Mouse (Mus musculus) embryo, embryonic 10.5 days (tissue): Measurements from ENCODE around the gene Apol7a.
"Not testable (repeated sequence)": the region's sequence is repeated elsewhere in the genome, so short reads cannot be mapped to it uniquely, and the experiment has no call there.

Experiments used
- DNase-seq: peaks from one replicate; pipeline ENCODE4 v3.0.0-alpha.2; 2015; ENCODE audit warnings: low spot score

Gene Apol7a

GRCm38 (mm10) chr15:77399027-77399426, at the start of gene Apol7a:
Gene Apol7a (minus strand): TSS chr15:77399110.
- DNase-seq = peak; percentile 67

- DNase-seq = not testable (repeated sequence)
These were observed 48.5 kb upstream of the Apol7a start, which contains the start of gene Apol7b for GRCm38 (mm10) chr15:77447392-77447791. Gene Apol7b (minus strand): TSS chr15:77447492.

- not testable (repeated sequence) for DNase-seq
These were observed 46.8 kb upstream of the Apol7a start for GRCm38 (mm10) chr15:77445668-77446067.

- DNase-seq = not testable (repeated sequence)
These were observed 45.8 kb upstream of the Apol7a start for GRCm38 (mm10) chr15:77444746-77445145.

- DNase-seq = not testable (repeated sequence)
These were observed 30.0 kb upstream of the Apol7a start for GRCm38 (mm10) chr15:77428690-77429448.

- DNase-seq = not testable (repeated sequence)
These were observed 24.0 kb upstream of the Apol7a start for GRCm38 (mm10) chr15:77422925-77423324.

- not testable (repeated sequence) for DNase-seq
These were observed 20.7 kb upstream of the Apol7a start for GRCm38 (mm10) chr15:77419657-77420056.

GRCm38 (mm10) chr15:77416655-77417333, 17.9 kb upstream of the Apol7a start:
- not testable (repeated sequence) for DNase-seq

GRCm38 (mm10) chr15:77415653-77416052, 16.7 kb upstream of the Apol7a start:
- DNase-seq = not testable (repeated sequence)

GRCm38 (mm10) chr15:77412695-77413094, 13.8 kb upstream of the Apol7a start:
- peak; percentile 20 for DNase-seq

GRCm38 (mm10) chr15:77411035-77411434, 12.1 kb upstream of the Apol7a start, which contains the start of gene Apol9a:
Gene Apol9a (minus strand): TSS chr15:77411135.
- DNase-seq = not testable (repeated sequence)

GRCm38 (mm10) chr15:77406370-77406769, 7.5 kb upstream of the Apol7a start:
- DNase-seq = not testable (repeated sequence)

GRCm38 (mm10) chr15:77397450-77398132, 1.3 kb downstream of the Apol7a start:
- not testable (repeated sequence) for DNase-seq

- DNase-seq = not testable (repeated sequence)
These were observed 5.1 kb downstream of the Apol7a start for GRCm38 (mm10) chr15:77393832-77394231.

GRCm38 (mm10) chr15:77387462-77387861, 11.4 kb downstream of the Apol7a start:
- no peak for DNase-seq

- no peak for DNase-seq
These were observed 14.4 kb downstream of the Apol7a start for GRCm38 (mm10) chr15:77384340-77385030.

GRCm38 (mm10) chr15:77382880-77383279, 16.0 kb downstream of the Apol7a start:
- DNase-seq = no peak

GRCm38 (mm10) chr15:77382271-77382850, 16.5 kb downstream of the Apol7a start:
- no peak for DNase-seq

GRCm38 (mm10) chr15:77381481-77381880, 17.4 kb downstream of the Apol7a start:
- DNase-seq = no peak

- no peak for DNase-seq
These were observed 19.0 kb downstream of the Apol7a start for GRCm38 (mm10) chr15:77379921-77380320.

- no peak for DNase-seq
These were observed 21.5 kb downstream of the Apol7a start for GRCm38 (mm10) chr15:77377419-77377818.
